Mouse (Mus musculus) liver, embryonic 14.5 days (tissue): ENCODE measurements around the gene Adcy10. TPM values are rescaled to one million over a fixed set of nuclear protein-coding genes. Genes with fewer than 3 reads are reported as not detected.

Source experiments
- ATAC-seq: fragments of 200-750 bp; cut with Nextera tagmentation; 2 replicates; pipeline ENCODE4 v1.8.0; 2017; ENCODE audit warnings: moderate number of reproducible peaks, mild to moderate bottlenecking, moderate library complexity; ENCODE audit not compliant: insufficient read depth
- DNase-seq, 3 experiments: peaks; one replicate each; pipeline ENCODE4 v3.0.0-alpha.2; 2012 to 2013; ENCODE audit warnings: low read depth in 3 of 3, low spot score in 3 of 3
- H3K27ac ChIP-seq: fragments of 300-500 bp; sonication (generic); 2 replicates; pipeline ENCODE4 v1.5.1; 2014; ENCODE audit warnings: moderate library complexity, mild to moderate bottlenecking, control low read depth, inconsistent platforms
- H3K27me3 ChIP-seq: fragments of 300-500 bp; sonication (generic); 2 replicates; pipeline ENCODE4 v1.6.1; 2014; ENCODE audit warnings: mild to moderate bottlenecking, low read length, moderate library complexity; ENCODE audit not compliant: control insufficient read depth, insufficient read depth
- H3K36me3 ChIP-seq: fragments of 300-500 bp; sonication (generic); replicated peaks from 2 replicates; pipeline ENCODE4 v1.6.1; 2014; ENCODE audit warnings: low read depth; ENCODE audit not compliant: control insufficient read depth, insufficient read depth
- H3K4me1 ChIP-seq, 2 experiments: fragments of 200-500 bp in 1 of 2; fragments of 300-500 bp in 1 of 2; sonication (generic) in 1 of 2; replicated peaks; 2 replicates each; pipeline ENCODE4 v1.6.1; 2012 to 2014; ENCODE audit warnings: antibody characterized with exemption in 1 of 2, inconsistent platforms in 1 of 2, low read length in 1 of 2; ENCODE audit not compliant: control insufficient read depth in 2 of 2, insufficient read depth in 2 of 2
- H3K4me2 ChIP-seq: fragments of 300-500 bp; sonication (generic); 2 replicates; pipeline ENCODE4 v1.6.1; 2014; ENCODE audit warnings: low read depth, mild to moderate bottlenecking, control low read depth, moderate library complexity
- H3K4me3 ChIP-seq, 2 experiments: fragments of 200-500 bp in 1 of 2; fragments of 300-500 bp in 1 of 2; sonication (generic) in 1 of 2; 2 replicates each; pipeline ENCODE4 v1.5.1; 2012 to 2014; ENCODE audit warnings: low read depth in 2 of 2, low read length in 2 of 2, mild to moderate bottlenecking in 2 of 2, control low read depth in 1 of 2, inconsistent platforms in 1 of 2, moderate library complexity in 1 of 2; ENCODE audit not compliant: insufficient read depth in 1 of 2
- H3K9ac ChIP-seq: fragments of 300-500 bp; sonication (generic); replicated peaks from 2 replicates; pipeline ENCODE4 v1.6.1; 2014; ENCODE audit warnings: mild to moderate bottlenecking, control low read depth, moderate library complexity
- H3K9me3 ChIP-seq: fragments of 300-500 bp; sonication (generic); 2 replicates; pipeline ENCODE4 v1.6.1; 2016; ENCODE audit warnings: low read length, mixed read lengths; ENCODE audit not compliant: control insufficient read depth
- CTCF ChIP-seq: IDR thresholded peaks from 2 replicates; pipeline ENCODE4 v1.5.1; 2016; ENCODE audit warnings: antibody characterized with exemption, low read depth, control low read depth
- EP300 ChIP-seq: IDR thresholded peaks from 2 replicates; pipeline ENCODE4 v1.6.1; 2016; ENCODE audit warnings: antibody characterized with exemption, low read depth
- WGBS: fragments of 180-500 bp; shearing (Covaris S2); extraction: QIAGEN DNeasy Blood & Tissue Kit; methylation state at CpG from one replicate; pipeline ENCODE4 v1.1.7; 2014; ENCODE audit not compliant: insufficient replicate concordance; 5-methylcytosine and 5-hydroxymethylcytosine counted together
- polyA plus RNA-seq, 2 experiments: library from polyadenylated mRNA; depleted of rRNA in 1 of 2; stranded (reverse) in 1 of 2; unstranded in 1 of 2; fragments of >200 nt; fragmentation: Nextera tagmentation in 1 of 2; extraction: Ambion mirVana in 1 of 2; gene quantifications; 2 replicates each; pipeline versions ENCODE4 v1.2.1 to v1.2.3; 2012 to 2014

Gene Adcy10
- polyA plus RNA-seq, 2 experiments: 0.08 TPM; not detected in 1

GRCm38 (mm10) chr1:165486108-165486507 is 1.1 kb downstream of the Adcy10 start:
- no peak overlapping the region for H3K4me2 ChIP-seq
- H3K27me3 ChIP-seq: no peaks in the 10 kb centered on the region
- peaks cover under 1% of the 10 kb centered on the region for H3K36me3 ChIP-seq
- peaks cover 0 to 13% of the 10 kb centered on the region in 2 experiments; a peak in 2 of 4 replicates for H3K4me1 ChIP-seq
- no peak for TF ChIP-seq EP300
- no peak for TF ChIP-seq CTCF
- H3K9me3 ChIP-seq: no peaks in the 10 kb centered on the region
- no peak overlapping the region for H3K27ac ChIP-seq
- H3K9ac ChIP-seq: no peak overlapping the region
- WGBS: 58% methylated on average over 2 of the region's 2 CpGs
- ATAC-seq: no peak
- DNase-seq: no peak
- no peak overlapping the region for H3K4me3 ChIP-seq

- H3K9me3 ChIP-seq: no peaks in the 10 kb centered on the region
- no peak overlapping the region for H3K4me3 ChIP-seq
- TF ChIP-seq EP300: no peak
- no peak for TF ChIP-seq CTCF
- H3K4me1 ChIP-seq: peaks cover 0 to 12% of the 10 kb centered on the region in 2 experiments; a peak in 2 of 4 replicates
- ATAC-seq (no peak), DNase-seq (no peak)
- H3K27me3 ChIP-seq: no peaks in the 10 kb centered on the region
- no peak overlapping the region for H3K9ac ChIP-seq
- H3K27ac ChIP-seq: no peak overlapping the region
- H3K36me3 ChIP-seq: no peaks in the 10 kb centered on the region
- 42% methylated on average over 4 of the region's 4 CpGs for WGBS
- no peak overlapping the region for H3K4me2 ChIP-seq
Measured at GRCm38 (mm10) chr1:165489197-165489596, 4.2 kb downstream of the Adcy10 start.

GRCm38 (mm10) chr1:165498856-165499255 is 13.9 kb downstream of the Adcy10 start:
- H3K4me2 ChIP-seq: no peak overlapping the region
- 59% methylated on average over 3 of the region's 3 CpGs for WGBS
- no peaks in the 10 kb centered on the region for H3K9me3 ChIP-seq
- no peak overlapping the region for H3K27ac ChIP-seq
- H3K4me1 ChIP-seq: peaks cover 0 to 10% of the 10 kb centered on the region in 2 experiments; a peak in 1 of 4 replicates
- no peak overlapping the region for H3K9ac ChIP-seq
- no peak for ATAC-seq
- TF ChIP-seq CTCF: no peak
- TF ChIP-seq EP300: no peak
- no peak for DNase-seq
- H3K4me3 ChIP-seq: no peak overlapping the region
- no peaks in the 10 kb centered on the region for H3K36me3 ChIP-seq
- no peaks in the 10 kb centered on the region for H3K27me3 ChIP-seq

DNA sequence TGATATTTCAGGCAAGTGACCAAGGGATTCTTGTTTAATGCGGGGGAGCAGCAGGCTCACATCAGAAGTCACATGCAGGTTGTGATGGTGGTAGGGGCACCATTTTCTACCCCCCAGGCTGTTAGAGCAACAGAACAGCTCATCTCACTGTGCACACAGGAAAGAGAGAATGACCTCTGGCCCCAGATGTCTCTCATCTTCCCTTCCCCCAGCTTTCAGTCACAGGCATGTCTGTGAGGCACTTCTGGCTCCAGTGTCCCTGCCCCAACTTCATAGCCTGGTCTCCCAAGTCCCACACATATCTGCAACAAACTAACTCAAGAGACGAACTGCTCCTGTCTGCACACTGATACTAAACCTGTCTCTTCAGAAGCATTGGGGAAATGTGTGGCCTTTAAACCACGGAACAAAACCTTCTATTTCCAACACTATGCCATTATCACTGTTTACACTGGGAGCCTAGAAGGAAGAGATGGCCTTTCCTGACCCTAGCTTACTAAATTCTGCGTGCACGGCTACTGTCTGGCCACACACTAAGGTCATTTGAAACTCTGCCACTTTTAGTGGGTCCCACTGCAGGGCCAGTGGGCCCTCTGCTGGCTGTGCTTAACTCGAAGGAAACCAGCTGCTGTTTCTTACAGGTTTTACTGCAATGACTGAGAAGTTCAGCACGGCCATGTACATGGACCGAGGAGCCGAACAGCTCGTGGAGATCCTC is 18.5 kb downstream of the Adcy10 start:
- peak in 2 of 3 experiments; percentile 3 to 18 for DNase-seq
- no peak overlapping the region for H3K27ac ChIP-seq
- no peak overlapping the region for H3K9ac ChIP-seq
- TF ChIP-seq EP300: no peak
- peak; percentile 72 for TF ChIP-seq CTCF
- H3K27me3 ChIP-seq: no peaks in the 10 kb centered on the region
- 39% methylated on average over 10 of the region's 10 CpGs for WGBS
- peaks cover 0 to 11% of the 10 kb centered on the region in 2 experiments; a peak in 1 of 4 replicates for H3K4me1 ChIP-seq
- no peaks in the 10 kb centered on the region for H3K36me3 ChIP-seq
- peak overlapping the region; percentile 26; the same call in 1 of the 2 replicates for H3K4me2 ChIP-seq
- ATAC-seq: peak; percentile 53; the same call in 1 of the 2 replicates
- no peaks in the 10 kb centered on the region for H3K9me3 ChIP-seq
- H3K4me3 ChIP-seq: no peak overlapping the region

DNA sequence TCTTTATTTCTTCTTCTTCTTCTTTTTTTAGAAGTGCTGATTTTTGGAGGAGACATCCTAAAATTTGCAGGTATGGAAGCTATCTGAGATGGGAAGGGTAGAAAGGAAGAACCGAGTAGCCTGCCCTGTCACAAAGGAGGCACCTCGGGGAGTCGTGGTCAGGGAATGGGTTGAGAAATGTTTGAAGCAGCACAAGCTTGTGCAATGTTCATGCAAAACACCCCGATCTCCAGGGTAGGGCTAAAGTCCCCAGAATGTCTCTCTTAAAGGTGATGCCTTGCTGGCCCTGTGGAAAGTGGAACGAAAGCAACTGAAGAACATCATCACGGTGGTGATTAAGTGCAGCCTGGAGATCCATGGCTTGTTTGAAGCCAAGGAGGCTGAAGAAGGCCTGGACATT is 21.3 kb downstream of the Adcy10 start:
- no peaks in the 10 kb centered on the region for H3K36me3 ChIP-seq

More for the DNA sequence above, 21.3 kb downstream of the Adcy10 start:
- Histone ChIP-seq H3K4me2 (no peak overlapping the region), H3K9ac (no peak overlapping the region), H3K9me3 (no peaks in the 10 kb centered on the region), H3K27me3 (no peaks in the 10 kb centered on the region), H3K27ac (no peak overlapping the region), H3K4me1 (peaks cover 0 to 11% of the 10 kb centered on the region in 2 experiments; a peak in 1 of 4 replicates), H3K4me3 (no peak overlapping the region)
- no peak for TF ChIP-seq EP300
- no peak for TF ChIP-seq CTCF
- ATAC-seq (no peak), DNase-seq (no peak)
- 51% methylated on average over 6 of the region's 6 CpGs for WGBS
